Mouse (Mus musculus) common myeloid progenitor, adult 5-6 weeks (primary cell): ENCODE measurements at regions not wholly inside any gene's neighbourhood (a gene's known extent, or its start where the extent isn't known, plus 50 kb on each side); places are given as distances from the start of the nearest gene placed in this dataset.

Experiments used
- ATAC-seq: replicated peaks from 2 replicates; pipeline ENCODE4 v1.8.0; 2016; ENCODE audit warnings: low read depth, mild to moderate bottlenecking, moderate TSS enrichment, inconsistent platforms; ENCODE audit not compliant: poor library complexity, severe bottlenecking

- ATAC-seq: peak; percentile 32; the same call in 1 of the 2 replicates
Measured at GRCm38 (mm10) chr14:99772774-99773423, 474.4 kb downstream of the Klf5 start.

DNA sequence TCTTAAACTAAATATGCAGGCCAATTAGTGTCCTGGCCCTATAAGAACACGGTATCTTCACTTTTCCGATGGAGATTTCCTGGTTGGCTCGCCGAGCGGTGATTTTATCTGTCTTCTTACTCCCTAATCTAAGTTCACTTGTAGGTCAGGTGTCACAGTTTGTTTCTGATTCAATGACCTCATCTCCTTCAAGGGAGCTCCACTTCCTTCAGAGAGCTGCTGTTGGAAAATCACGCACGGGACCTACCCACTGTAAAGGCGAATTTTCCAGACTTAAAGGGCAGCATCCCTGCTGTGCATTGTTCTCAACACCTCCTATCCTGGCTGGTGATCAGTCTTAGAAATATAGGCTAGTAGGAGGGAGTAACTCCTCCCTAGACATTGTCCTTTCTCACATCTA, 480.0 kb downstream of the Klf5 start:
- ATAC-seq: no peak

- ATAC-seq: no peak
Measured at GRCm38 (mm10) chr14:99778957-99779356, 480.5 kb downstream of the Klf5 start.

GRCm38 (mm10) chr14:99783646-99784045, 485.2 kb downstream of the Klf5 start:
- no peak for ATAC-seq

GRCm38 (mm10) chr14:99785106-99785505, 486.6 kb downstream of the Klf5 start:
- no peak for ATAC-seq

GRCm38 (mm10) chr14:99786367-99786766, 487.9 kb downstream of the Klf5 start:
- no peak for ATAC-seq

GRCm38 (mm10) chr14:99788185-99788584, 489.7 kb downstream of the Klf5 start:
- no peak for ATAC-seq

- ATAC-seq: no peak
Measured at GRCm38 (mm10) chr14:99796293-99796692, 488.2 kb downstream of the Klf12 start.

DNA sequence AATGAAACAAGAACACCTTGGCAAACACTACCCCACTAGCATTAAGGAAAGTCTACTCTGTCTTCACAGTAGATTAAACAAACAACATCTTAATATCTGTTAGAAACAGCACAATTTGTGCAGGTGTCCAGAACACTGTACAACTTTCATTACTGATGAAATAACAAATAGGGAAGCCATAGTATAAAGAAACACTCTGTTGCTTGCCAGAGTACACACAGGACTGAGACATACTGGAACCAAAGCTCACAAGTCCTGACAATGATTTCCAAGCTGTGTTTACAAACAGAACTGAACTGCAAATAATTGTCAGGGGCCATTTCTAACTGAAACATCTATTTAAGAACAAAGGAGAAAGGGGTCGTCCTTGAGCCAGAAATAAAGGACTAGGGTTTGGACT, 478.4 kb downstream of the Klf12 start:
- ATAC-seq: no peak

GRCm38 (mm10) chr14:99806599-99806998, 477.9 kb downstream of the Klf12 start:
- ATAC-seq: no peak

DNA sequence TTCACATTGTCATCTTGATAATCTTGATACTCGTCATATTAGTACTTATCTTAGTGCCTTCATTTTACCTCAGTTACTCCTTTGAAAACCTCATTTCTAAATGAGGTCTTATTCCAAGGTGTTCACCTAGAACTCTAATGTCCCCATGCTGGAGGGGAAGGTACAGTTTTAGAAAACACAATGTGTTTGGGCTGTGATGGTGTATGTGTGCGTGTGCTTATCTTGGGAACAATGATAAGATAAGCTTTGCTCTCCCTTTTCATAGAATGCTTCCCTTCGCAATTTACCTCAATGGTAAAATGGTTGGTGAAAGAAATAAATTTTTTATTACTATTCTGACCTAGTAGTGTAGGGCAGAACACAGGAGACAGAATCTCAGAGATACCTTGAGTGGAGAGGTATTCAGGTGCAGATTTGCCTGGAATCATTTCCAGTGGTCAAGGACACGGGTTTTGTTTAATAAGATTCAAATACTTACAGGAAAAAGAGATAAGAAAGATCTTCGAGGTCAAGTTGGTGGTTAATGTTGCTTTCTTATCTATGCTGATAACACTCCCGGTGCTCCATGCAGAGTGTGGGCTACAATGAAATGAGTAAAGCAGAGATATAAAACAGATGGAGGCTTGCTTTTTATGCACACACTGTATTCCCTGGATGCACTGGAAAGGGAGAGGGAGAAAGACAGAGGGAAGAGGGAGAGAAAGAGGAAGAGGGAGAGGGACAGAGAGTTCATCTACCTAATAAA, 471.6 kb downstream of the Klf12 start:
- no peak for ATAC-seq
